9 mouse cellular contexts compared by ENCODE assay signal in the genomic region with DNA sequence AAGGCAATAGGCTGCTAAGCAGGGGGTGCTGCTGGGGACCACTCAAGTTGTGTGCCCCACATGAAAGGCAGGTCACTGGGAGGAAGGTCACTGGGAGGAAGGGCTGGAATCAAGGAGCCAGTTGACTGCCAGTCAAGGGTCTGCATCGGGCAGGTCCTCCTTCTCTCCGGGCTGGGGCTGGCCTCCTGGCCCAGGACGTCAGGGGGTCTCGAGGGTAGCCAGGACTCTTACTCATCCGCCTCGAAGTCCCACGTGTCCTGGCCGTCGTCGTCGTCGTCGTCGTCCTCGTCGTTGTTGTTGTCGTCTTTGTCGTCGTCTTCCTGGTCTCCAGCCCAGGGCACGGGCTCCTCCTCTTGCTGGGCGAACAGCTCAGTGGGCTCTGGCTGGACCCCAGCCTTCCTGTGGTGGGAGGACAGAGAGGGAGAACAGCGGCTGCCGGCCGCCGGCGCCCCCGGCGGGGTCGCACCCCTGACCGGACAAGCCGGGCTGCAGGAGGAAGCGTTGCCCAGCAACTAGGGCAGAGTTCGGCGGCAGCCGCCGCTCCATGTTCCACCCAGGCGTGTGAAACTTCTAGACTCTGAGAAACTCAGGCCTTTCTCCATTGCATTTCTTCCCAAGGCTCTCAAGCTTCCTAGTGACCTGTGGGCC. TPM values are rescaled to one million over a fixed set of nuclear protein-coding genes. Genes with fewer than 3 reads are reported as not detected.
A peak's percentile ranks its signal among the peaks of the same experiment; 100 is the strongest.
DNase-seq lines count a peak whose midpoint lies in the region; ATAC-seq lines count a peak whose summit lies in the region.
"Had no signal": no experiment of that assay in that cellular context is flagged by ENCODE, and none has a peak within 500 bp of the region (broad histone marks: within the 10 kb centered on the region; RNA-seq: fewer than 3 reads in every experiment).

No protein-coding gene starts in this region.

- H3K27me3 ChIP-seq in limb, embryonic 13.5 days: 0 out of 2 replicates have a peak, but pooled peaks cover 4% of the 10 kb centered on the region
- H3K27me3 ChIP-seq in neural tube, embryonic 12.5 days (replicated peaks): no peaks in the 10 kb centered on the region

- WGBS in limb, embryonic 13.5 days: 45% methylated on average over 37 of the region's 37 CpGs
- WGBS in neural tube, embryonic 12.5 days: 38% methylated on average over 37 of the region's 37 CpGs

- peak overlapping the region; percentile 30 for H3K4me3 ChIP-seq in limb, embryonic 13.5 days
- H3K4me3 ChIP-seq in neural tube, embryonic 12.5 days: no peak overlapping the region

- H3K4me1 ChIP-seq in limb, embryonic 13.5 days: peaks cover 4% of the 10 kb centered on the region; the same call in 1 of the 2 replicates
- no peaks in the 10 kb centered on the region for H3K4me1 ChIP-seq in neural tube, embryonic 12.5 days

- intact Hi-C loops in gastrocnemius, postnatal 14 days (cut with DNase I; ENCODE audit: low total_unique reads): no loop called here

- no peak overlapping the region for H3K27ac ChIP-seq in limb, embryonic 13.5 days
- no peak overlapping the region for H3K27ac ChIP-seq in neural tube, embryonic 12.5 days

- H3K9ac ChIP-seq in limb, embryonic 13.5 days: peak overlapping the region; percentile 53; the same call in 1 of the 2 replicates
- no peak overlapping the region for H3K9ac ChIP-seq in neural tube, embryonic 12.5 days

- no peaks in the 10 kb centered on the region for H3K9me3 ChIP-seq in limb, embryonic 13.5 days
- no peaks in the 10 kb centered on the region for H3K9me3 ChIP-seq in neural tube, embryonic 12.5 days

- H3K36me3 ChIP-seq in limb, embryonic 13.5 days: no peaks in the 10 kb centered on the region
- H3K36me3 ChIP-seq in neural tube, embryonic 12.5 days: no peaks in the 10 kb centered on the region

- no peak for ATAC-seq in limb, embryonic 13.5 days (ENCODE audit: low FRiP score, low read depth)
- ATAC-seq in neural tube, embryonic 12.5 days (ENCODE audit: low FRiP score, low read depth): no peak

- H3K4me2 ChIP-seq in limb, embryonic 13.5 days (replicated peaks): peak overlapping the region; percentile 57
- peak overlapping the region; percentile 56 for H3K4me2 ChIP-seq in neural tube, embryonic 12.5 days (replicated peaks)

- peak; percentile 4 for DNase-seq in gastrocnemius, postnatal 14 days
- DNase-seq in gastrocnemius, postnatal 25 days: no peak
- DNase-seq in embryo, embryonic 10.5 days (ENCODE audit: low spot score): peak; percentile 58
- peak; percentile 16 for DNase-seq in heart, postnatal 4 days
- no peak for DNase-seq in layer of hippocampus, adult 18-20 months (ENCODE audit: low spot score in 2 of 2)
- no peak for DNase-seq in spleen, postnatal 14 days (ENCODE audit: low spot score in 2 of 2)

RNA-seq across cellular contexts. Expression of a gene that starts 7.5 kb away (rescaled TPM):
- not detected for total RNA-seq in gastrocnemius, postnatal 14 days (2021)
- total RNA-seq in gastrocnemius, postnatal 25 days (2021): not detected
- total RNA-seq in heart, postnatal 4 days (2021): under 1 TPM; 0.56 to 0.76 TPM
- 0.70 and 1.2 TPM in 2 replicates for polyA plus RNA-seq in limb, embryonic 13.5 days (2015; fragmentation: Nextera tagmentation; extraction: Ambion mirVana)
- polyA plus RNA-seq in neural tube, embryonic 12.5 days (2016; fragmentation: Nextera tagmentation; extraction: Ambion mirVana): 0.40 and 0.84 TPM in 2 replicates
- 1 to 10 TPM in 1 of 2 experiments, under 1 TPM in 1; 0.97 to 1.4 TPM for total RNA-seq in layer of hippocampus, adult 18-20 months (2021)
- total RNA-seq: MEL had no signal

RNA-seq across cellular contexts. Expression of a gene that starts 7.6 kb away (rescaled TPM):
- total RNA-seq in gastrocnemius, postnatal 14 days (2021): not detected
- not detected for total RNA-seq in gastrocnemius, postnatal 25 days (2021)
- not detected for total RNA-seq in heart, postnatal 4 days (2021)
- polyA plus RNA-seq in limb, embryonic 13.5 days (2015; fragmentation: Nextera tagmentation; extraction: Ambion mirVana): not detected in 2 replicates
- polyA plus RNA-seq in neural tube, embryonic 12.5 days (2016; fragmentation: Nextera tagmentation; extraction: Ambion mirVana): not detected in 2 replicates
- not detected for total RNA-seq in layer of hippocampus, adult 18-20 months (2021)
- total RNA-seq: MEL had no signal

RNA-seq across cellular contexts. Expression of a gene that starts 41.5 kb away (rescaled TPM):
- total RNA-seq in gastrocnemius, postnatal 14 days (2021): 10 to 100 TPM; 23.0 to 26.0 TPM
- total RNA-seq in gastrocnemius, postnatal 25 days (2021): 10 to 100 TPM; 26.9 to 27.3 TPM
- 10 to 100 TPM; 49.3 to 51.7 TPM for total RNA-seq in heart, postnatal 4 days (2021)
- 86.0 and 88.7 TPM in 2 replicates for polyA plus RNA-seq in limb, embryonic 13.5 days (2015; fragmentation: Nextera tagmentation; extraction: Ambion mirVana)
- polyA plus RNA-seq in neural tube, embryonic 12.5 days (2016; fragmentation: Nextera tagmentation; extraction: Ambion mirVana): 81.2 and 88.8 TPM in 2 replicates
- total RNA-seq in layer of hippocampus, adult 18-20 months (2021): 10 to 100 TPM; 86.1 to 90.0 TPM

RNA-seq across cellular contexts. Expression of a gene that starts 47.0 kb away (rescaled TPM):
- 1 to 10 TPM in 1 of 2 experiments, under 1 TPM in 1; 0.71 to 1.2 TPM for total RNA-seq in gastrocnemius, postnatal 14 days (2021)
- total RNA-seq in gastrocnemius, postnatal 25 days (2021): under 1 TPM; 0.75 to 0.90 TPM
- total RNA-seq in heart, postnatal 4 days (2021): 1 to 10 TPM; 1.8 to 2.1 TPM
- 1.00 and 1.4 TPM in 2 replicates for polyA plus RNA-seq in limb, embryonic 13.5 days (2015; fragmentation: Nextera tagmentation; extraction: Ambion mirVana)
- polyA plus RNA-seq in neural tube, embryonic 12.5 days (2016; fragmentation: Nextera tagmentation; extraction: Ambion mirVana): 0.45 and 0.52 TPM in 2 replicates
- total RNA-seq in layer of hippocampus, adult 18-20 months (2021): 1 to 10 TPM in 1 of 2 experiments, under 1 TPM in 1; 0.89 to 1.1 TPM

Comparison
In these comparisons a context has a peak if more than half of its experiments do, and no peak if none do; other contexts are left out.
1. DNase-seq: peak in gastrocnemius, postnatal 14 days (single experiment), embryo, embryonic 10.5 days (single experiment) and heart, postnatal 4 days (single experiment); none in gastrocnemius, postnatal 25 days (single experiment), layer of hippocampus, adult 18-20 months (0 of 2) and spleen, postnatal 14 days (0 of 2).